Mouse (Mus musculus) A20 (cell line): ENCODE measurements at regions not wholly inside any gene's neighbourhood (a gene's known extent, or its start where the extent isn't known, plus 50 kb on each side); places are given as distances from the start of the nearest gene placed in this dataset.

Experiments used
- DNase-seq: peaks from one replicate; pipeline ENCODE4 v3.0.0-alpha.2; 2011; ENCODE audit warnings: low read depth, low spot score

DNA sequence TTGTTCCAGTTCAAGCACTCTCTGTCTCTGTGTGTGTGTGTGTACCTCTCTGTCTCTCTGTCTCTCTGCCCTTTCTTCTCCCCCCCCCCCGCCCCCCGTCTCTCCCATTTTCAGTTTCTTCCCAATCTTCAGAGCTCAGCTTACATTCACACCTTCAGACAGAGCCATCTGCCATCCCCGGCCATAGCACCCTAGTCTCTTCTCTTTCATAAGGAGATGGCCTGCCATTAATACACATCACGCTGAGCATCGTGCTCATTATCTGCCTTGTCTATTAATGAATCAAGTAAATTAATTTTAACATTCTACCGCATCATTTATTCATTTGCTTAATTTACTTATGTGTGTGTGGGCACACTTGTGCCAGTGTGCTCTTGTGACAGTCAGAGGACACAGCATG lies 573.2 kb downstream of the Bnc2 start:
- no peak for DNase-seq

DNA sequence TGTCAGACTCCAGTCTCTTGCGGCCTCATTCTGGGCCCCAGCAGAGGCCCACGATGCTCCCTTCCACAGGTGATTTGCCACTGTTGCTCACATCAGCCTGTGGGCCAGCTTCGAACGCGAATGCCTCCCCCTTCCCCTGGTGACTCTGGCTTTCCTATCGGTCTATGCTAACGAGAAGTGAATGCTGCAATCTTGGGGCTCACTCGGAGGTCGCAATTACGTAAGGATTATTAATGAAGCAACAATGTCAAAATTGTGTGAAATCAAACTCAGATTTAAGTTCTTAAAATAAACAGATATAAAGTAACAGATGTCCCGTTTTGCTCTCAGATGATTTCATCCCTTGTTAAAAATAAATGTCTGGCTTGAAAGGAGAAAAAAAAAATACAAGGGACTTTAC lies 572.3 kb downstream of the Bnc2 start:
- no peak for DNase-seq

GRCm38 (mm10) chr4:84108592-84108991 lies 566.5 kb downstream of the Bnc2 start:
- no peak for DNase-seq

DNA sequence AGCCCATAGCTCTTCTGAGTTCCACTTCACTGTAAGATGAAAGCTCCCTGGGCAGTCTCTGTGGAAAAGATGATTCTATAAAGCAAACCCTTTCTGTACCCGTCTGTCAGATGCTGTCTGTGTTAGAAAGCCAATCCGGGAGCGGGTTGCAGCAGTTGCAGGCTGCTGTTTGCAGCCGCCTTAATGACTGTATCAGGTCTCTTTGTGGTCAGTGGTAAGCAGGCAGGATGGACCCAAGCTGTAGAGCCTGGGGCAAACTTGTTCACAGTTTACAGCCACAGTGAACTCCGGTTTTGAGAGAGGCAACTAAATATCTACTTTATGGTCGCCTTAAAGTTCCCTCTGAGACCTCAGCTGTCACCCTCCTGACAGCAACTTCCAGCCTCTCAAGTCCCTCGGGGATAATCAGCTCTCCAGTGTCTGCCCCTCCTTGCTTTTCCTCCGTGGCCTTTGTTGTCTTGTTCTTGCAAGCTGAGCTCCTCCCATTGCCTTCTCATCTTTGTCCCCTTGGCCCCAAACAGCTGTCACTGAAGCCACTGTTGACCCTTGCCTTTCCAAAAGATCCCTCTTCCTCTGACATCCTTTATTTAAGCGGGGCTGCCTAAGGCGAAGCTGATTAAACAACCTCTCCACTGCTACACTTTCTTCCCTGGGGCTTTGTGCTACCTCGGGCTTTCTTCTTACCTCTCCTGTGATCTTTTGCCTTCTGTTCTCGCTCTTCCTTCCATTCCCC lies 565.1 kb downstream of the Bnc2 start:
- no peak for DNase-seq

DNA sequence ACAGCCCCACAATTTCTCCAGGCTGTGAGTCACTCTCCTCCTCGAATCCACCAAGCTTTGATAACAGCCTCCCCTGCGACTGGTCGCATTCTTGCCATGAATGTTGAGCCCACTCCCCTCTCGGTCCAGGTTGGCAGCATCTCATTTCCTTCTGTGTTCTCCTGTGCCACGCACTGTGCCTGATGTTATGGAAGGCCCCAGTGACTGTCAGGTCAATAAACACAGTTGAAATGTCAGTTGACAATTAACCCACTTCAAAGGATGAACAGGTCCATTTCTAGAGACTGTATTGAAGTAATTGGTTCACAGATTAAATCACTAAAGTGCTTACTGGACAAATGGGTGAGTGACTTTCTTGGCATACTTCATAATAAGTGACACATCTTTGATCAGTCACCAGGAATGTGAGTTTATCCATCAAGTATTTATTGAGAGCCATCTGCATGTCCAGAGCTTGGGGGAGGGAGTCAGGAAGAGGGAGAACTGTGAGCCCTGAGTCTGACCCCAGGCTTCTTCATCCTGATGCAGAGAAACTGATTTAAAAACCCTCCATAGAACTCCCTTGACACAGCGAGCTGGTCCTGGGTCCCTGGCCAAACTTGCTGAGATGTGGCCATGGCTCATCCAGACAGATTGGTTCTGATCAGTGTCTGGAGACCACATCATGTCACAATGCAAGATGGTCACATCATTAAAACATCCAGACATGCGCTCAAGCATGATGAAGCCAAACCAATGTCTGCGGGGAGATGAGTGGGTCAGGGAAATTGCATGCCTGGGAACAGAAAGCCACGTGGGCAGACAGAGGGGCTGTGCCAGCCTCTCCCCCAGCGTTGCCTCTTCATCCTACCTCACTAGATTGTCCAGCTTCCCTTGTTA lies 560.7 kb downstream of the Bnc2 start:
- no peak for DNase-seq

- DNase-seq, result no peak
Observed at GRCm38 (mm10) chr4:84118284-84118919, 556.7 kb downstream of the Bnc2 start.

GRCm38 (mm10) chr4:84119616-84120015 lies 555.5 kb downstream of the Bnc2 start:
- DNase-seq, result no peak

- no peak for DNase-seq
Observed at GRCm38 (mm10) chr4:84120330-84120729, 554.7 kb downstream of the Bnc2 start.

DNA sequence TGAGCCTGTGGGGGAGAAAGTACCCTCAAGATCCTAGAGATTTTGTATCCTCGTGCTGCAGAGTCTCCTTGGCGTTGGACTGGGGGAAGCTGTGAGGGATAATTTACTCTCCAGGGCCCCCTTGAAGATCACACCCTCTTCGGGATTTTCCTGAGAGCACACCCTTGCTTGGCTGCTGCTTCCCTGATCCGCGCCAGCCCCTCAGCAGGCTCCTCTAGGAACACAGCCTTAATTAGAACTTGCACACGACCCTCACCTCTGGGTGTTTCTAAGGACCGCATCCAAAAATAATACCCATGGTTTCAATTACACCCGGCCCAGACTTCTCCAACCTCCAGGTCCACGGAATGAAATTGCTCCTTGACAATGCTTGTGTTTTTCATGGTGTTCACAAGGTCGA lies 553.6 kb downstream of the Bnc2 start:
- no peak for DNase-seq

DNA sequence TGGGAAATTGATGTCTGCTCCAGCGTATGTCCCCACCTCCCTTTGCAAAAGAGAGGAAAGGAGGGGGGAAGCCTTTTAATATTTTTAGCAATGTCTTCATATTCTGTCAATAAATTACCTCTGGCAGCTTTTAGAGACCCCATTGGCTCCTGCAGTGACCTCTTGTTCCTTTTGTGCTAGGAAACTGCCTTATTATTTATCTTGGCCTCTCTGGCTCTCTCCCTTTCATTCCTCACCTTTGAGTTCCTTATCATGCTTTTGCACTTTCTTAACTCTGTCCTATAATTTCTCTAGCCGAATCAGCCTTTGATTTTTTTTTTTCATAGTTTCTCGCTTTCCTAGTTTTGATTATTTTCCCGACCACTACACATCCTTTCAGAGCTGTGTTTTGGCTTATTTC lies 548.7 kb downstream of the Bnc2 start:
- no peak for DNase-seq

- no peak for DNase-seq
Observed at GRCm38 (mm10) chr4:84127380-84127779, 547.7 kb downstream of the Bnc2 start.

- no peak for DNase-seq
Observed at GRCm38 (mm10) chr4:84130840-84131547, 544.1 kb downstream of the Bnc2 start.

DNA sequence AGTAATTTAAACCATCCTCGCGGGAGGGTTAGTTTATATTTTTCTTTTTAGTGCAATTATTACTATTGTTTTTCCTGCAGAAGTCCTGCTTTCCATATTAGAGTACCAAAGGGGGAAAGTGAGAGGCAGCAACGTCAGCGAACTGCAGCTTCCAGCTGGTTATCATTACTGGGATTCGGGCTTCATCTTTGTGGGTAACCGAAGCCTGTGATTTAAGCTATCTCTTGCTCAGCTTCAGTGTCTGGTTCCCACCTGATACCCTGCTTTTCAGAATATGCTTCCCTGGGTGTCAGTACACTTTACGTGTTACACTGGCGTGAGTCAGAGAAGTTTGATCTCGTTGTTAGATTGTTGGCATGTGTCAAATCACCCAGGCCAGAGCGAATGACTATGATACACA lies 539.3 kb downstream of the Bnc2 start:
- DNase-seq, result no peak

- DNase-seq, result no peak
Observed at GRCm38 (mm10) chr4:84137171-84137919, 537.7 kb downstream of the Bnc2 start.

GRCm38 (mm10) chr4:84149149-84150050 lies 525.7 kb downstream of the Bnc2 start:
- no peak for DNase-seq

DNA sequence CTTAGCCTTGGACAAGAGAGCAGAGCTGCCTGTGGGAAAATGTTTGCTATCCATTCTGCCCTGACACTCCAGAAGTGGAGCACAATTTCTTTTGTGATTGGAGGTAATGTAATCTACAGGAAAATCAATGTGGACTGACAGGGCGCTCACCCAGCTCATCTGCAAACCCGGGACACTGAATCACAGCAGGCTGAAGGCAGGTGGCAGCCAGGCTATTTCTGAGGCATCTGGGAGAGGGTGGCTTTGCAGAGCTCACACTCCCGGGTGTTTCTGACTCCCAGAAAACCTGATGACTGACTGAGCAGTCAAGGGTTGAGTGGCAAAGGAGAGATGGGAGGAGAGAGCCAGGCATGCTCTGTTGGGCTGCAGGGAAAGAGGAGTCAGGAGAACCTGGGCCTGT lies 524.4 kb downstream of the Bnc2 start:
- DNase-seq, result no peak

GRCm38 (mm10) chr4:84151247-84151646 lies 523.8 kb downstream of the Bnc2 start:
- no peak for DNase-seq

- DNase-seq, result no peak
Observed at GRCm38 (mm10) chr4:84151971-84152450, 523.1 kb downstream of the Bnc2 start.

DNA sequence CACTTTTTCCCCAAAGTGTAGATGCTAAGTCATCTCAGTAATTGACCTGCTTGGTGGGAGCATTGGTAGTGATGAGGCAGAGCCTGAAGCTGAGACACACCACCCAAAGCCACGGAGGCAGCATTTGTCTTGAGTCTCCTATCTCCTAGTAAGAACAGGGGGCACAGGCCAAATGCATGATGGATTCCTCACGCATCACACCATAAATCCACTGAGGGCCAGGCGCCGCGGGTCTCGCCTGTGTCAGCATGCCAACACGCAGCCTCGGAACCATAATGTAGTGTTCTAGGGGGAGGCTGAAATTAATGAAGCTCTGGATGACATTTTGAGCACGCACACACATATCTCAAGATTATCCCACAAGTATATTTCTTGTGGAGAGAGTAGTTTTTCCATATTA lies 521.5 kb downstream of the Bnc2 start:
- DNase-seq, result no peak
